Mouse (Mus musculus) adrenal gland, adult (tissue): Measurements from ENCODE around the gene Ctnna3.

ENCODE experiments used
- DNase-seq, 2 experiments: peaks; one replicate each; pipeline ENCODE4 v3.0.0; 2022 to 2023; ENCODE audit warnings: low spot score in 1 of 2; ENCODE audit not compliant: inconsistent age in 2 of 2

Gene Ctnna3

GRCm38 (mm10) chr10:63689233-63689632 lies 259.3 kb downstream of the Ctnna3 start:
- no peak for DNase-seq

GRCm38 (mm10) chr10:63689651-63690050 lies 259.8 kb downstream of the Ctnna3 start:
- DNase-seq = peak in 1 of 2 experiments; percentile 75

- DNase-seq = peak in 1 of 2 experiments; percentile 45
Observed at GRCm38 (mm10) chr10:63692039-63692438, 262.1 kb downstream of the Ctnna3 start.

GRCm38 (mm10) chr10:63710211-63710610 lies 280.3 kb downstream of the Ctnna3 start:
- no peak for DNase-seq

GRCm38 (mm10) chr10:63712530-63712929 lies 282.6 kb downstream of the Ctnna3 start:
- peak in 1 of 2 experiments; percentile 48 for DNase-seq

- no peak for DNase-seq
Observed at GRCm38 (mm10) chr10:63714151-63714550, 284.3 kb downstream of the Ctnna3 start.

- no peak for DNase-seq
Observed at GRCm38 (mm10) chr10:63768871-63769270, 339.0 kb downstream of the Ctnna3 start.

- no peak for DNase-seq
Observed at GRCm38 (mm10) chr10:63771656-63772055, 341.8 kb downstream of the Ctnna3 start.

GRCm38 (mm10) chr10:63772074-63772473 lies 342.2 kb downstream of the Ctnna3 start:
- DNase-seq = no peak

GRCm38 (mm10) chr10:63781948-63782347 lies 352.1 kb downstream of the Ctnna3 start:
- peak; percentile 7 to 36 for DNase-seq

- no peak for DNase-seq
Observed at GRCm38 (mm10) chr10:63784808-63785535, 355.1 kb downstream of the Ctnna3 start.

- DNase-seq = no peak
Observed at GRCm38 (mm10) chr10:63786390-63786789, 356.5 kb downstream of the Ctnna3 start.

GRCm38 (mm10) chr10:63803909-63804308 lies 374.0 kb downstream of the Ctnna3 start:
- DNase-seq = no peak

GRCm38 (mm10) chr10:63805551-63805950 lies 375.7 kb downstream of the Ctnna3 start:
- DNase-seq = no peak

GRCm38 (mm10) chr10:63806254-63806653 lies 376.4 kb downstream of the Ctnna3 start:
- DNase-seq = no peak

- no peak for DNase-seq
Observed at GRCm38 (mm10) chr10:63810043-63810617, 380.2 kb downstream of the Ctnna3 start.

GRCm38 (mm10) chr10:63839011-63839410 lies 409.1 kb downstream of the Ctnna3 start:
- DNase-seq = no peak

- no peak for DNase-seq
Observed at GRCm38 (mm10) chr10:63851946-63852345, 422.0 kb downstream of the Ctnna3 start.

- DNase-seq = no peak
Observed at GRCm38 (mm10) chr10:63869123-63869522, 439.2 kb downstream of the Ctnna3 start.

GRCm38 (mm10) chr10:63880462-63880903 lies 450.6 kb downstream of the Ctnna3 start:
- DNase-seq = no peak

- no peak for DNase-seq
Observed at GRCm38 (mm10) chr10:63886449-63887088, 456.7 kb downstream of the Ctnna3 start.

- no peak for DNase-seq
Observed at GRCm38 (mm10) chr10:63894612-63895011, 464.7 kb downstream of the Ctnna3 start.
